Mouse (Mus musculus) liver, embryonic 14.5 days (tissue): Measurements from ENCODE around the gene Tmem220.

ENCODE experiments used
- CTCF ChIP-seq: IDR thresholded peaks from 2 replicates; pipeline ENCODE4 v1.5.1; 2016; ENCODE audit warnings: antibody characterized with exemption, low read depth, control low read depth
- EP300 ChIP-seq: IDR thresholded peaks from 2 replicates; pipeline ENCODE4 v1.6.1; 2016; ENCODE audit warnings: antibody characterized with exemption, low read depth

DNA sequence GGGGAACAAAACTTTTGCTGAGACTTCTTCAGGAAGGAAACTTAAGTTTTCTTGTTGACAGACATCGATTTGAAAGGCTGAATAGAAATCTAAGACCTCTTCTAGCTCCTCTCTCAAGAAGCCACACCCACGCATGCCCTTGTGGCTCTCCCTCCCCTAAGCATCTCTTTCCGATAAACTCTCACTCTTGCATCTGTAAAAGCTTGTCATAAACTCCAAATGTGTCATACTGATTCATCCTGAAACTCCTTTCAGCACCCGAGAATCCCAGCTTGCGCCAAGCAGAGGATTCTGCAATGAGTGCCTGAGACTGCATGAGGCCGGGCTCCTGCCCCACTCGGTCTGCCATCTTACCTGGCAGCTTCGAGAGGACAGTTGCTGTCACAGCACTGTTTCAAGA is 23.5 kb downstream of the Tmem220 start:
- no peak for TF ChIP-seq CTCF
- no peak for TF ChIP-seq EP300
